Mouse (Mus musculus) ovary, adult 2 months (tissue): ENCODE results near the gene Rps23. TPM values are rescaled to one million over a fixed set of nuclear protein-coding genes. Genes with fewer than 3 reads are reported as not detected.

Experiments
- polyA plus RNA-seq: library from polyadenylated mRNA; depleted of rRNA; stranded (reverse); fragments of >200 nt; gene quantifications from 2 replicates; pipeline ENCODE4 v1.2.3, GENCODE M21; 2012; rRNA removed

Gene Rps23
- polyA plus RNA-seq, result 118 and 260 TPM in 2 replicates

GRCm38 (mm10) chr13:90922751-90923612 is at the start of gene Rps23:
Gene Rps23 (plus strand): TSS chr13:90922958.

GRCm38 (mm10) chr13:90905176-90905575 is 17.6 kb upstream of the Rps23 start, which contains the start of gene Atp6ap1l:
Gene Atp6ap1l (minus strand): TSS chr13:90905355.

Other genes with a start within 250 kb of the Rps23 start
- gene Atp6ap1l, start 17.6 kb upstream of the Rps23 start, polyA plus RNA-seq, result 1.3 and 1.7 TPM in 2 replicates